Mouse (Mus musculus) embryonic fibroblast, embryonic 13.5 days (primary cell): ENCODE measurements around the gene Specc1l.

Source experiments
- CTCF ChIP-seq: IDR thresholded peaks from 2 replicates; pipeline ENCODE4 v1.5.1; 2011; ENCODE audit warnings: mild to moderate bottlenecking, control low read depth, low read length, moderate library complexity, borderline replicate concordance; ENCODE audit not compliant: insufficient read depth
- POLR2A ChIP-seq: IDR thresholded peaks from 2 replicates; pipeline ENCODE4 v1.6.1; 2011; ENCODE audit warnings: low read depth, mild to moderate bottlenecking, control low read depth, low read length, moderate library complexity

DNA sequence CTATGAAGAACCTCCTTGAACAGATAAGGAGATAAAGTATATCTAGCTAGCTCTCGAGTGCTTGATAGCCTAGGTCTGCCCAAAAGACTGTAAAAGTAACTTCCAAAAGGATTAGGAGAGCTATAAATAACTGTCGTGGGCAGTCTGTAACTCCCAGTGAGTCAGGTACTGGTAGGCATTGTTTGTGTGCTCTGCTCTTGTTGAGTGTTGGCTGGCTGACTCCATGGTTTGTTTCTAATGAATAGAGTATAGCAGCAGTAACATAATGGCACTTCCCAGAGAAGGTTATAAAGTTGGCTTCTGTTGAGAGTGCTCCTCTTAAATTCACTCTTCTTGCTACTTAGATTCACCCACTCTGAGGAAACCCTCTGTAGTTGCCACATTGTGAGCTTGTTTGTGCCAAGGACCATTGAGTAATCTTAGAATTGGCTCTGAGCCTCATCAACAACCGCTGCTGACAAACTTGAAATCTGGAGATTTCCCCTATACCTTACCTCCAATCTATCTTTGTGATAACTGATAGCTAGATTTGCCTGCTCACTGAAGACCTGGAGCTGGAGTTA is 53.2 kb downstream of the Specc1l start:
- TF ChIP-seq CTCF (no peak), POLR2A (no peak)
